Mouse (Mus musculus) hindbrain, embryonic 10.5 days (tissue): ENCODE results near the gene Nfkbiz. TPM values are rescaled to one million over a fixed set of nuclear protein-coding genes. Genes with fewer than 3 reads are reported as not detected.

Experiments
- DNase-seq: peaks from one replicate; pipeline ENCODE4 v3.0.0-alpha.2; 2017; ENCODE audit warnings: low spot score
- H3K27ac ChIP-seq: fragments of 300-500 bp; sonication (generic); 2 replicates; pipeline ENCODE4 v1.5.1; 2016; ENCODE audit warnings: mild to moderate bottlenecking, moderate library complexity
- H3K27me3 ChIP-seq: fragments of 300-500 bp; sonication (generic); 2 replicates; pipeline ENCODE4 v1.6.1; 2016; ENCODE audit warnings: mild to moderate bottlenecking; ENCODE audit not compliant: poor library complexity, insufficient read depth, severe bottlenecking
- H3K36me3 ChIP-seq: fragments of 300-500 bp; sonication (generic); 2 replicates; pipeline ENCODE4 v1.6.1; 2016; ENCODE audit warnings: mild to moderate bottlenecking, moderate library complexity
- H3K4me1 ChIP-seq: fragments of 300-500 bp; sonication (generic); replicated peaks from 2 replicates; pipeline ENCODE4 v1.6.1; 2016; ENCODE audit warnings: mild to moderate bottlenecking
- H3K4me3 ChIP-seq: fragments of 300-500 bp; sonication (generic); 2 replicates; pipeline ENCODE4 v1.5.1; 2016; ENCODE audit warnings: mild to moderate bottlenecking, moderate library complexity
- H3K9me3 ChIP-seq: fragments of 300-500 bp; sonication (generic); 2 replicates; pipeline ENCODE4 v1.6.1; 2016; ENCODE audit warnings: mild to moderate bottlenecking, moderate library complexity
- WGBS: fragments of 180-500 bp; shearing (Covaris S2); methylation state at CpG from one replicate; pipeline ENCODE4 v1.1.7; 2016; 5-methylcytosine and 5-hydroxymethylcytosine counted together
- polyA plus RNA-seq: library from polyadenylated mRNA; unstranded; fragments of >200 nt; fragmentation: Nextera tagmentation; extraction: Ambion mirVana; gene quantifications from 2 replicates; pipeline ENCODE4 v1.2.1, GENCODE M21; 2016

The Nfkbiz gene
- polyA plus RNA-seq, 1 experiment from 2014 or later: 1.1 TPM

GRCm38 (mm10) chr16:55822741-55823397, 15.8 kb downstream of the Nfkbiz start:
- 39% methylated on average over 18 of the region's 18 CpGs for WGBS
- H3K4me1 ChIP-seq: peaks cover 35% of the 10 kb centered on the region
- peak overlapping the region; percentile 84 for H3K4me3 ChIP-seq
- no peak overlapping the region for H3K27ac ChIP-seq
- H3K27me3 ChIP-seq: peaks cover 11% of the 10 kb centered on the region; the same call in 1 of the 2 replicates
- DNase-seq: no peak
- peaks cover 9% of the 10 kb centered on the region for H3K36me3 ChIP-seq
- H3K9me3 ChIP-seq: no peaks in the 10 kb centered on the region

DNA sequence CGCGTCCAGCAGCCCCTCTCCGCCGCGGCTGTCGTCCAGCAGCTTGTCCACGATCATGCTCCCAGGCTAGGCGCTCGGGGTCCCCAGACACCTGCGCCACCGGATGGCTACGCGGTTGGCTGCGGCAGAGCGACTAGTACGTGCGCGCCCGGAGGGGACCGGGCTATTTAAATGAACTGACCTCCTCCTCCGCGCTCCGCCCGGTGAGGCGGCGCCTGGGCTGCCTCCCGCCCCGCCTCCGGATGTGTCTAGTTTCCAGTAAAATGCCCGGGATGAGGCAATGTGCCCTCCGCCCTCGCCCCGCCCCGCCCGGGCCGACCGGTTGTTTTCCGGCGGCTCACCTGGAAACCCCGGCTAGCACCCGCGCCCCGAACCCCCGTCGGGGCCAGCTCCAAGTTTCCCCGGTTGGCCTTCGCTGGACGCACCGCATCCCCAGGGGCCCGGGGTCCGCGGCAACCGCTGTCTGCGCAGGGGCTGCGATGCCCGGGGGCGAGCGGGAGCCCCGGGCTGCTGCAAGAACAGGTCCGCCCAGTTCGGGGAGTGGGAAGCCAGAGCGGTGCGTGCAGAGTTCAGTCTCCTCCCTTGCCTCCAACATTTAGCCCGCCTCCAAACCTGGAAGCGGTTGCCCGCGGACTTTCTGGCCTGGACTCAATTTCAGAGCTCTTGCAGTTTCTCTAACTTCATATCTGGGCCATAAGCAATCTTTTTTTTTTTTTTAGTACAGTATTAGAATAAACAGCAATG, 16.5 kb downstream of the Nfkbiz start:
- Histone ChIP-seq H3K27ac (peak overlapping the region; percentile 90), H3K4me3 (peak overlapping the region; percentile 84), H3K27me3 (peaks cover 11% of the 10 kb centered on the region; the same call in 1 of the 2 replicates), H3K4me1 (peaks cover 35% of the 10 kb centered on the region), H3K9me3 (no peaks in the 10 kb centered on the region), H3K36me3 (peaks cover 16% of the 10 kb centered on the region)
- DNase-seq: peak; percentile 88
- under 1% methylated on average over 67 of the region's 67 CpGs for WGBS

DNA sequence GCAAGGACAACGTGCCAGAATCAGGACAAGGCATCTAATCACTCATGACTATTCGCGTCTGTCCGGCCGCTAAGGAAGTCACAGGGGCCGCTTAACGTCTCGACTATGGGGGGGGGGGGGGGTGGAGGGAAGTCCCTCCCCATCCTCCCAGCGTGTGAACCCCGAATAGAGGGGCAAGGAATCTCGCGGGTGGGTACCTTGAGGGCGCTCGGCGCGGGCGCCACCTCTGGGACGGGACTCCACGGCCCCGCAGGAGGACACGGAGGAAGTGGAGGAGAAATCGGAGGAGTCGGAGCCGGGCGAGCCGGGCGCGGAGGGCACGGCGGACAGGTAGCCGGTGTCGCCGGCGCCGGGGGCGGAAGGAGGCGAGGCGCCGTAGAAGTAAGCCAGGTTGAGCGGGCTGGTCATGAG, 17.1 kb downstream of the Nfkbiz start:
- H3K4me1 ChIP-seq: peaks cover 35% of the 10 kb centered on the region
- H3K9me3 ChIP-seq: no peaks in the 10 kb centered on the region
- peaks cover 11% of the 10 kb centered on the region; the same call in 1 of the 2 replicates for H3K27me3 ChIP-seq
- H3K36me3 ChIP-seq: peaks cover 20% of the 10 kb centered on the region
- H3K27ac ChIP-seq: peak overlapping the region; percentile 90
- DNase-seq: peak; percentile 42
- under 1% methylated on average over 40 of the region's 40 CpGs for WGBS
- H3K4me3 ChIP-seq: peak overlapping the region; percentile 84

GRCm38 (mm10) chr16:55820916-55821570, 17.7 kb downstream of the Nfkbiz start:
- DNase-seq: no peak
- H3K4me3 ChIP-seq: peak overlapping the region; percentile 84
- H3K27ac ChIP-seq: peak overlapping the region; percentile 90; the same call in 1 of the 2 replicates
- peaks cover 35% of the 10 kb centered on the region for H3K4me1 ChIP-seq
- peaks cover 26% of the 10 kb centered on the region for H3K36me3 ChIP-seq
- no peaks in the 10 kb centered on the region for H3K9me3 ChIP-seq
- WGBS: 24% methylated on average over 20 of the region's 20 CpGs
- peaks cover 11% of the 10 kb centered on the region; the same call in 1 of the 2 replicates for H3K27me3 ChIP-seq

GRCm38 (mm10) chr16:55820161-55820915, 18.4 kb downstream of the Nfkbiz start:
- Histone ChIP-seq H3K4me3 (peak overlapping the region; percentile 84; the same call in 1 of the 2 replicates), H3K27ac (no peak overlapping the region), H3K9me3 (no peaks in the 10 kb centered on the region), H3K4me1 (peaks cover 35% of the 10 kb centered on the region), H3K36me3 (peaks cover 33% of the 10 kb centered on the region), H3K27me3 (peaks cover 11% of the 10 kb centered on the region; the same call in 1 of the 2 replicates)
- no peak for DNase-seq
- 66% methylated on average over 13 of the region's 13 CpGs for WGBS

- WGBS: 86% methylated on average over 15 of the region's 15 CpGs
- H3K36me3 ChIP-seq: peaks cover 43% of the 10 kb centered on the region
- no peak overlapping the region for H3K4me3 ChIP-seq
- peaks cover 34% of the 10 kb centered on the region for H3K4me1 ChIP-seq
- no peak overlapping the region for H3K27ac ChIP-seq
- H3K27me3 ChIP-seq: peaks cover 9% of the 10 kb centered on the region; the same call in 1 of the 2 replicates
- DNase-seq: no peak
- no peaks in the 10 kb centered on the region for H3K9me3 ChIP-seq
These were observed 19.4 kb downstream of the Nfkbiz start for GRCm38 (mm10) chr16:55819186-55819861.

DNA sequence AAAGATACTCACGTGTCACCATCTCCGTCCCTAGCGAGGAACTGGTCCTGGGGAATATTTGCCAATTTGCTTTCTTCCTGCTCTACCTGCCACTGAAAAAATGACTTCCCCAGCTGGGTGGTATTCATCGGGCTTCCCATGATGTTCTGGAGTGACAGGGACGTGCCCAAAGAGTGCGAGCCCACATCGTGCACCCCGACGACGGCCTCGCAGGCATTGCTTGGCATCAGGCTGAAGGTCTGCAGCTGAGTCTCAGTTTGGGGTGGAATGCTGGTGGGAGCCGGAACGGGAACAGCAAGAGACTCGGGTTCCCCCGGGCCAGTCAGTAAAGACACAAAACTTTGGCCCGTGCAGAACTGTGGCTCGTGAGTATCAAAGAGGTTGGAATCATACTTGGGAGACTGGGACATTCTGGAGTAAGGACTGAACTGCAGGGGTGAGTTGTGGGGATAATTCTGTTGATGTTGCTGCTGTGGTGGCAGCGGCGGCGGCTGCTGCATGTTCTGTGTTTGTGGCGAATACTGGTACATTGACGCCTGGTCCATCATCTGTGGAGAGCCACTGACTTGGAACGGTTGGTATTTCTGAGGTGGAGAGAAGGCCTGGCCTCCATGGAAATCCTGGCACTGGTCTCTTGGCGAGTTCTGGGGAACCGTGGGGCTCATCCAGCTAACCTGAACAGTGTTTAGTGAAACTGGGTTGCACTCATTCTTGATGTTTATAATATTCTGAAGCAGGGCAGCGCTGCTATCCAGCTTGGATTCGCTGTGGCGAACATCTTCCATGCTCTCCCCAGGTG, 20.8 kb downstream of the Nfkbiz start:
- no peak overlapping the region for H3K27ac ChIP-seq
- peaks cover 24% of the 10 kb centered on the region for H3K4me1 ChIP-seq
- WGBS: 96% methylated on average over 28 of the region's 28 CpGs
- H3K36me3 ChIP-seq: peaks cover 57% of the 10 kb centered on the region
- H3K9me3 ChIP-seq: no peaks in the 10 kb centered on the region
- H3K27me3 ChIP-seq: 0 out of 2 replicates have a peak, but pooled peaks cover 2% of the 10 kb centered on the region
- no peak overlapping the region for H3K4me3 ChIP-seq
- DNase-seq: no peak

GRCm38 (mm10) chr16:55816202-55816941, 22.3 kb downstream of the Nfkbiz start:
- Histone ChIP-seq H3K9me3 (no peaks in the 10 kb centered on the region), H3K36me3 (peaks cover 68% of the 10 kb centered on the region), H3K4me3 (no peak overlapping the region), H3K27me3 (0 out of 2 replicates have a peak, but pooled peaks cover 2% of the 10 kb centered on the region), H3K4me1 (peaks cover 16% of the 10 kb centered on the region), H3K27ac (no peak overlapping the region)
- DNase-seq: no peak
- WGBS: 93% methylated on average over 13 of the region's 13 CpGs

DNA sequence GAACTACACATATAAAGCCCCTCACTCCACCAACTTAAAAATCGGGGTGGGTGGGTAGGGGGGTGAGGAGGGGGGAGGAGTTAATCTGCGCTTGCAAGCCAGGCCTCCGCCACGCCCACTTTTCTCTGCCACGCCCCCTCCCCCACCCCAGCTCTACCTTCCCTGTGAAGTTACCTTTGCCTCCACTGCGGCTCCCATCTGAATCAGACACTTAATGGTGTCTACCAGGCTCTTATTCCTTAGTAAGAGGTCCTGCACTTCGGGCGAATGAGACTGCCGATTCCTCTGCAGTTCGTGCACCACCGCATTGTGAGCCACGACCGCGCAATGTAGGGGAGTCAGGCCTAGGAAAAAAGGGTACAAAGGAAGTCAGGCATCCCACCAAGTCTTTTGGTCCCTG, 23.2 kb downstream of the Nfkbiz start:
- H3K27ac ChIP-seq: no peak overlapping the region
- H3K36me3 ChIP-seq: peaks cover 68% of the 10 kb centered on the region
- WGBS: 88% methylated on average over 14 of the region's 14 CpGs
- peaks cover 7% of the 10 kb centered on the region; the same call in 1 of the 2 replicates for H3K4me1 ChIP-seq
- no peaks in the 10 kb centered on the region for H3K9me3 ChIP-seq
- H3K4me3 ChIP-seq: no peak overlapping the region
- DNase-seq: no peak
- 0 out of 2 replicates have a peak, but pooled peaks cover 2% of the 10 kb centered on the region for H3K27me3 ChIP-seq

DNA sequence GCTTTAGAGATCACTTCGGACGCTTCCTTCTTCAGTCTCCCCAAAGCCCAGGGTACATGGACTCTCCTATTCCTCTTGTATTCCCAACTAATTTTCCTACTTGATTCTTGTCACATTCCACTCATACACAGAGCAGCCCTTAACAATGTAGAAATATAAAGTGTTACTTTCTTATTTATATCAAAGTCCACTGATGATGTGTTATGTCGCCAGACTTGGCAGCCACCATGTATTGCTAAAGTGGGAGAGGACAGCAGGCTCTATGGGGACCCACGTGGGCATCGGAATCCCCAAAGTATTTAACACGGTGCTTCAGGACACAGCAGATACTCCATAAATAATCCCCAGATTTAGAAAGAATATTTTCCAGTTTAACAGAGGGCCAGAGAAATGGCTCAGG, 24.0 kb downstream of the Nfkbiz start:
- Histone ChIP-seq H3K9me3 (no peaks in the 10 kb centered on the region), H3K27ac (no peak overlapping the region), H3K36me3 (peaks cover 68% of the 10 kb centered on the region), H3K27me3 (no peaks in the 10 kb centered on the region), H3K4me1 (0 out of 2 replicates have a peak, but pooled peaks cover 4% of the 10 kb centered on the region), H3K4me3 (no peak overlapping the region)
- WGBS: 93% methylated on average over 6 of the region's 6 CpGs
- no peak for DNase-seq

GRCm38 (mm10) chr16:55813916-55814315, 24.8 kb downstream of the Nfkbiz start:
- no peak overlapping the region for H3K4me3 ChIP-seq
- WGBS: 83% methylated on average over 15 of the region's 15 CpGs
- H3K36me3 ChIP-seq: peaks cover 68% of the 10 kb centered on the region
- DNase-seq: no peak
- H3K27me3 ChIP-seq: no peaks in the 10 kb centered on the region
- no peaks in the 10 kb centered on the region for H3K4me1 ChIP-seq
- no peak overlapping the region for H3K27ac ChIP-seq
- no peaks in the 10 kb centered on the region for H3K9me3 ChIP-seq
